Mouse (Mus musculus): ENCODE results near the gene Olfr453.

DNA sequence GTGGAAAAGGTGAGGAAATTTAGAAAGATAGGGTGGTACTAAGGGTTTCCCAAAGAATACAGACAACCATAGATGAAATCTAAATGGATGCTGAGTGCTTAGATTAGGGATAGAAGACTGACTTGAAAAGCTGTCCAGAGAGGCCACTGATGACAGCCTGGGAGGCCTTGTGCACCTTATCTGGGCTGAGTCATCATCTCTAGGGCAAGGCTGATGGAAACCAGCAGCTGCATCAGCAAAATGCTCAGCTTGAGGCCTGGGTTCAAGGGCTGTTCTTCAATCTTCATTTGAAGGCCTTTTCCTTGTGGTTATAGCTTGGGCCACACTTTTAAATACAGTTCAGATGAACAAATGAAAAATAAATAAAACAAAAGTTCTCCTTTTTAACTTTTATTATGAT lies 21.2 kb upstream of the Olfr453 start:
- TF ChIP-seq CTCF (IDR thresholded peaks at IDR 0.05; ENCODE audit: borderline replicate concordance, control insufficient read depth, extremely low read depth, insufficient read depth, low read length, poor library complexity) (no peak), POLR2A (IDR thresholded peaks at IDR 0.05; ENCODE audit: control insufficient read depth, extremely low read depth, insufficient read depth, low read length, poor library complexity) (no peak)

Data from thymus, adult 2 months (tissue).